Mouse (Mus musculus) limb, embryonic 15.5 days (tissue): ENCODE data around the gene Fam133b. TPM values are rescaled to one million over a fixed set of nuclear protein-coding genes. Genes with fewer than 3 reads are reported as not detected.
A peak's percentile ranks its signal among the peaks of the same experiment; 100 is the strongest.
"Not testable (repeated sequence)": the region's sequence is repeated elsewhere in the genome, so short reads cannot be mapped to it uniquely, and the experiment has no call there.

ENCODE experiments used
- ATAC-seq: fragments of 200-750 bp; cut with Nextera tagmentation; 2 replicates; pipeline ENCODE4 v1.8.0; 2017; ENCODE audit warnings: low read depth, moderate TSS enrichment; ENCODE audit not compliant: insufficient number of reproducible peaks, low FRiP score, low TSS enrichment
- H3K27ac ChIP-seq: fragments of 300-500 bp; sonication (generic); 2 replicates; pipeline ENCODE4 v1.5.1; 2015; ENCODE audit warnings: moderate library complexity, mild to moderate bottlenecking, inconsistent platforms
- H3K27me3 ChIP-seq: fragments of 300-500 bp; sonication (generic); 2 replicates; pipeline ENCODE4 v1.6.1; 2015; ENCODE audit warnings: inconsistent platforms
- H3K36me3 ChIP-seq: fragments of 300-500 bp; sonication (generic); 2 replicates; pipeline ENCODE4 v1.6.1; 2015; ENCODE audit warnings: inconsistent platforms
- H3K4me1 ChIP-seq: fragments of 300-500 bp; sonication (generic); 2 replicates; pipeline ENCODE4 v1.6.1; 2015; ENCODE audit warnings: inconsistent platforms
- H3K4me2 ChIP-seq: fragments of 300-500 bp; sonication (generic); 2 replicates; pipeline ENCODE4 v1.6.1; 2015; ENCODE audit warnings: mild to moderate bottlenecking, inconsistent platforms
- H3K4me3 ChIP-seq: fragments of 300-500 bp; sonication (generic); 2 replicates; pipeline ENCODE4 v1.5.1; 2015; ENCODE audit warnings: mild to moderate bottlenecking, inconsistent platforms
- H3K9ac ChIP-seq: fragments of 300-500 bp; sonication (generic); 2 replicates; pipeline ENCODE4 v1.6.1; 2015; ENCODE audit warnings: inconsistent platforms
- H3K9me3 ChIP-seq: fragments of 300-500 bp; sonication (generic); 2 replicates; pipeline ENCODE4 v1.6.1; 2016; ENCODE audit warnings: inconsistent platforms
- WGBS: fragments of 180-500 bp; shearing (Covaris S2); methylation state at CpG from one replicate; pipeline ENCODE4 v1.1.7; 2015; 5-methylcytosine and 5-hydroxymethylcytosine counted together
- polyA plus RNA-seq: library from polyadenylated mRNA; unstranded; fragments of >200 nt; fragmentation: Nextera tagmentation; extraction: Ambion mirVana; gene quantifications from 2 replicates; pipeline ENCODE4 v1.2.1, GENCODE M21; 2015

Gene Fam133b
- polyA plus RNA-seq, 1 experiment from 2014 or later, result 26.4 TPM

DNA sequence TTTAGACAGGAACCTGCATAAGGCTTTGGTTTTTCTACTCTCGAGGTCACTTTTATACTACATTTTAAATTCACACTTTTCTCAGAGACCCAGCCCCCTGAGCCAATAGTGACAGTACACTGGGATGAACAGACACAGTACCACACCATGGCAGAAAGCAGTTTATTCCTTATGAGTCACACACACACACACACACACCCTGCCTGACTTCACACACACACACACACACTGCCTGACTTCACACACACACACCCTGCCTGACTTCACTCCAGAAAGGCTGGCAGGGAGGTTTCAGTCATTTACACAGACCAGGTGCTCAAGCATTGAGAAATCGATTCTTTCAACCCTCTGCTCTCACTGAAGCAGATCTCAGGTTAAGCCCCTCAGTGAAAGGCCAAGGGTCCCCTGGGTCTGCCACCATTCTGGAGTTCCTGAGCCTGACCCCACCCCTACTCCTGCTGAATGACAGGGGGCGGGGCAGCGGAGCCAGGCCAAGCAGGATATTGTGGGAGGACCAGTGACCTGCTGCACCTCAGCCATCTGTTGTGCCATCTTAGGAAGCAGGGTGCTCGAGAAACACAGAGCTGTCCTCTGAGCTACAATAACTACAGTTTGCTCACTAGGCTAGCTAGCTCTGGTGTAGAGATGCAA lies 16.5 kb upstream of the Fam133b start:
- 51% methylated on average over 5 of the region's 5 CpGs for WGBS
- no peaks in the 10 kb centered on the region for H3K27me3 ChIP-seq
- no peak for ATAC-seq
- no peak overlapping the region for H3K9ac ChIP-seq
- H3K9me3 ChIP-seq, result no peaks in the 10 kb centered on the region
- H3K4me1 ChIP-seq, result no peaks in the 10 kb centered on the region
- H3K4me3 ChIP-seq, result no peak overlapping the region
- H3K27ac ChIP-seq, result no peak overlapping the region
- H3K36me3 ChIP-seq, result no peaks in the 10 kb centered on the region
- no peak overlapping the region for H3K4me2 ChIP-seq

DNA sequence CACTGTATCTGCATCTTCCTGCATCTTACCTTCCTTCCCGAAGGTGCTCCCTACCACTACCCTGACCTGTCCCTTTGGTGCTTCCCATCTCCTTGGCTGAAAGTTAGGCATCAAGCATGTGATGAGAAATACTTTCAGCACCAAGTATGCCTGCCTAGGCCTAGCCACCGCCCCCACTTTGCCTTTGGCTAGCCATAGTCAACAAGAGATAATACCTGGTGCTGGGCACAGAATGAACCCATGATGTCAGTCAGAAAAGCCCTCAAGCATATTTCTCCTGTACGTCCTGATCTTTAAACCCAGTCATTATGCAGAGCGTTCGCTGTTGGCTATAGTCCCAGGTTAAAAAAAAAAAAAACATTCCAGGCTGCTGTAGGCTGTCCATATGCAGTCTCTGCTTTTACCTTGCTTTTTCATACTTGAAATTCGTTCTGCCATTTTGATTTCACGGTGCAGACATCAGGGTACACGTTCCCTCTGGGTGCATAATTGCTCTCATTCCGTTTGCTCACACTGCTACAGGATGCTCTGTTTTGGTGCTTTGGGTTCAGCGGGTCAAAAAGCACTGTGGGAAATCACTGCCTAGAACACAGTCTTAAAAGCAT lies 13.9 kb upstream of the Fam133b start:
- ATAC-seq, result no peak
- H3K4me2 ChIP-seq, result no peak overlapping the region
- no peaks in the 10 kb centered on the region for H3K4me1 ChIP-seq
- 57% methylated on average over 10 of the region's 10 CpGs for WGBS
- H3K9me3 ChIP-seq, result no peaks in the 10 kb centered on the region
- no peak overlapping the region for H3K9ac ChIP-seq
- no peak overlapping the region for H3K4me3 ChIP-seq
- H3K27me3 ChIP-seq, result no peaks in the 10 kb centered on the region
- no peaks in the 10 kb centered on the region for H3K36me3 ChIP-seq
- no peak overlapping the region for H3K27ac ChIP-seq

DNA sequence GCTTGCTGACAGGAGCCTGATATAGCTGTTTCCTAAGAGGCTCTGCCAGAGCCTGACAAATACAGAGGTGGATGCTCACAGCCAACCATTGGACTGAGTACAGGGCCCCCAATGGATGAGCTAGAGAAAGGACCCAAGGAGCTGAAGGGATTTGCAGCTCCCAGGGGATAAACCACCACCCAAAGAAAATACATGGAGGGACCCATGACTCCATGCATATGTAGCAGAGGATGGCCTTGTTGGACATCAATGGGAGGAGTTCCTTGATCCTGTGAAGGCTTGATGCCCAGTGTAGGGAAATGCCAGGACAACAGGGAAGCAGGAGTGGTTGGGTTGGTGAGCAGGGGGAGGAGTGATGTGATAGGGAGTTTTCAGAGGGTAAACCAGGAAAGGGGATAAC lies 11.6 kb upstream of the Fam133b start:
- not testable (repeated sequence) for H3K4me1 ChIP-seq, H3K4me2 ChIP-seq, H3K9me3 ChIP-seq, H3K27ac ChIP-seq, H3K36me3 ChIP-seq, H3K27me3 ChIP-seq, H3K4me3 ChIP-seq, H3K9ac ChIP-seq, ATAC-seq

DNA sequence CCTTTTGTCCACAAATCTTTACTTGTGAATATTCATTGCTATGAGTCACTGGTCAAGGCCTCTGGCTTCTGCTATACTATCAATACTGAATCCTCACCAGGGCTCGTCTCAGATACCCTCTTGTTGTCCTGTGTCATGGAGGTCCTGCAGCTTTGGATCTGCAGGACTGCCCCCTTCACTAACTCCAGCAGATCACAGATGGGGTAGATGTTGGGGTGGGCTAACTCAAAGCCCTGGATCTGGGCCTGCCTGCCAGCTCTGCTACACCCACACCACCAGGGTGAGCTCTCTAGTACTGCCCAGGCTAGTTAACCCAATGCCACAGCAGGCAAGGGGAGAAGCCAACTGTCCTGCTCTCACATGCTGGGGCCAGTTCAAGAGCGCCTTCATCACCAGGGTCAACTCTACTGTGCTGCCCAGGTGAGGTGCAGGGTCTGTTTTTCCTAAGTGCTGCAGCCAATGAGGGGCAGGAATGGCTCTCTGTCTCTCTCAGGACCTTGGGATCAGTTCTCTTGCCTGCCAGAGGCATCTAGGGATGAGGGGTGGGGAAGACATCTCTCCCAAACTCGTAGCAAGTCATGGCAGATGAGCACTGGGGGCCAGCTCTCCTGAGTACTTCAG lies 6.9 kb upstream of the Fam133b start:
- Histone ChIP-seq H3K27me3 (no peaks in the 10 kb centered on the region), H3K4me2 (no peak overlapping the region), H3K36me3 (no peaks in the 10 kb centered on the region), H3K27ac (no peak overlapping the region), H3K9ac (no peak overlapping the region), H3K9me3 (no peaks in the 10 kb centered on the region), H3K4me1 (no peaks in the 10 kb centered on the region), H3K4me3 (no peak overlapping the region)
- 78% methylated on average over 3 of the region's 3 CpGs for WGBS
- ATAC-seq, result no peak

DNA sequence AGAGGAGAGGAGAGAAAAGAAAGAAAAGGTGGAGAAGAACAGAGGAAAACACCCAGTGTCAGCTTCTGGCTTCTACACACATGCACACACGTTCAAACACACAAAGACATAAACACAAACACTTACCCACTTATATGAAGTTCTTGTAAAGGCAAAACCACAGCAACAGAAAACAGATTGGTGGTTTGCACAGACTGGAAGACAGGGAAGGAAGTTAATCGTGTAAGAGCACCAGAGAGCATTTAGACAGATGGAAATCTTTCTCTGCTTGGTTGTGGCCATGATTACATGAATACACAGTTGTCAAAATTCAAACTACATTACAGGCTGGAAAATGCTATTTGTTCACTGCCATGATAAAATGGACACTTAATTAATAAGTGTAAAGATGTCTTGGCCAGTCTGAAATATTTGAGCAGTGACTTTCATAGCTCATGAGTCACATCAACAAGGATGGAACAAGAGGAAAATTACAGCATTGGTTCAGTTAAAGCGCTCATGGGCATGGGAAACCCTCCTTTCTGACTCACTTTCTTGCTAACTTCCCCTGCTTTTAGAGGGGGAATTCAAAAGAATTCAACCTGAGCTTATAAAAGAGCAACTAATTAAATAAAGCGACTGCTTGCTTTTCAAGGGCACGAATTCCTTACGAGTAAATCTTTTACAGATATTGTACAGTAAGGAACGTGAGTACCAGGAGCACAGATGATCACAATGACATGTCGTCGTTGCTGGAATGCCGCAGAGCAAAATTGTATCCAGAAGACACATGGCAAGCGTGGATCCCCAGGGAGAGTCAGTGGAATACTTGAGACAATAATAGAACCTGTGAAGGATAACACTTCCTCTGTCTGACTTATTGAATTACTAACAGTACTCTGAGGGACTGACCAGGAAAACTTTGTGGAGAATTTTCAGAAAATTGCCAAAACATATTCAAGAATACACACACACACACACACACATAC lies 4.8 kb upstream of the Fam133b start:
- ATAC-seq, result no peak
- no peak overlapping the region for H3K9ac ChIP-seq

DNA sequence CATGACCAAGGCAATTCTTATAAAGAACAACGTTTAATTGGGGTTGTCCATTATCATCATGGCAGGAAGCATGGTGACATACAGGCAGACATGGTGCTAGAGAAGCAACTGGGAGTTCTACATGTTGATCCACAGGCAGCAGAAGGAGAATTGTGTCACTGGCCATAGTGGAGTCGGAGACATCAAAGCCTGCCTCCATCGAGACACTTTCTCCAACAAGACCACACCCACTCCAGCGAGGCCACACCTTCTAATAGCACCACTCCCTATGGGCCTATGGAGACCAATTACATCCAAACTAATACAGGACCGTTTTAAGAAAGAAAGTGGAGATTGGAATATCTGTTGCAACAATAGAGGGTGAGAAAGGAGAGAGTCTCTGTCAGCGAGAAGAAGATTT lies 1.8 kb upstream of the Fam133b start:
- Histone ChIP-seq H3K4me2 (no peak overlapping the region), H3K27ac (no peak overlapping the region), H3K4me3 (no peak overlapping the region), H3K36me3 (no peaks in the 10 kb centered on the region), H3K27me3 (no peaks in the 10 kb centered on the region), H3K4me1 (peaks cover 10% of the 10 kb centered on the region), H3K9ac (no peak overlapping the region), H3K9me3 (no peaks in the 10 kb centered on the region)
- WGBS, result 78% methylated on average over 6 of the region's 6 CpGs
- ATAC-seq, result no peak

More for the DNA sequence above, 4.8 kb upstream of the Fam133b start:
- no peaks in the 10 kb centered on the region for H3K36me3 ChIP-seq
- no peaks in the 10 kb centered on the region for H3K4me1 ChIP-seq
- no peaks in the 10 kb centered on the region for H3K27me3 ChIP-seq
- H3K27ac ChIP-seq, result no peak overlapping the region
- no peak overlapping the region for H3K4me2 ChIP-seq
- no peak overlapping the region for H3K4me3 ChIP-seq
- no peaks in the 10 kb centered on the region for H3K9me3 ChIP-seq
- WGBS, result 45% methylated on average over 11 of the region's 11 CpGs

DNA sequence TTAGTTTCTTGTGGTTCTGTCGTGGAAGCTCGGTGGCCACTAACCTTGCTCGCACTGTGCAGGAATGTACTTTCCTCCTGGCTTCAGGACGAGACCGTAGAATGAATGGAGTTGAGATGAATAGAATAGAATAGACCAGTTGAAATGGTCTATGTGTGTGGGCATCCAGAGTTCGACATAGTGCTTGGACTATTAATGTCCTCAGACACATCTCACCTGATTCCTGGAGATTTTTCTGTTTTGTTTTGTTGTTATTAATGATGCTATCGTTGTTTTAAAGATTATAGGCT lies 792 bp downstream of the Fam133b start:
- H3K4me2 ChIP-seq, result peak overlapping the region; percentile 60
- H3K36me3 ChIP-seq, result no peaks in the 10 kb centered on the region
- peak overlapping the region; percentile 91 for H3K4me3 ChIP-seq
- H3K4me1 ChIP-seq, result peaks cover 10% of the 10 kb centered on the region
- H3K27me3 ChIP-seq, result no peaks in the 10 kb centered on the region
- H3K27ac ChIP-seq, result 0 out of 2 replicates have a peak overlapping the region, but pooled peaks have one; percentile 91
- no peak for ATAC-seq
- 7% methylated on average over 7 of the region's 7 CpGs for WGBS
- peak overlapping the region; percentile 97 for H3K9ac ChIP-seq
- no peaks in the 10 kb centered on the region for H3K9me3 ChIP-seq

DNA sequence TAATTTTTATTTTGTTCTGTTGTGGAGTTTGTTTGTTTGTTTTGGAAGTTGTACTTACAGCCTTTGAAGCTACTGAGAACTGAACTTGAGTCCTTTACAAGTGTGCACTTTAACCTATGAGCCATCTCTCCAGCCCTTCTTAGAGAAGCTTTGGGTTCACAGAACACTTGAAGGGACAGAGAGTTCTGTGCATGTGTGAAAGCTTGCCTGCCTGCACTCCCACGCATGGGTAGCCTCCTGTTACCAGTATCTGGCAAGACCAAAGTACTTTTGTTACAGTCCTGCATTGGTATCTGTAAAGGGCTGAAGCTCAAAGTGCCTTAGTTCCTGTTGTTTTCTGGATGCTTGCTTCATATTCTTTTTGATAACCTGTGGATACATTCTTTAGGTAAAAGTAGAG lies 2.6 kb downstream of the Fam133b start:
- H3K4me3 ChIP-seq, result no peak overlapping the region
- H3K36me3 ChIP-seq, result no peaks in the 10 kb centered on the region
- no peak for ATAC-seq
- 92% methylated on average over 1 of the region's 1 CpGs for WGBS
- no peak overlapping the region for H3K27ac ChIP-seq
- H3K9me3 ChIP-seq, result no peaks in the 10 kb centered on the region
- peaks cover 10% of the 10 kb centered on the region for H3K4me1 ChIP-seq
- no peak overlapping the region for H3K4me2 ChIP-seq
- H3K27me3 ChIP-seq, result no peaks in the 10 kb centered on the region
- H3K9ac ChIP-seq, result no peak overlapping the region

DNA sequence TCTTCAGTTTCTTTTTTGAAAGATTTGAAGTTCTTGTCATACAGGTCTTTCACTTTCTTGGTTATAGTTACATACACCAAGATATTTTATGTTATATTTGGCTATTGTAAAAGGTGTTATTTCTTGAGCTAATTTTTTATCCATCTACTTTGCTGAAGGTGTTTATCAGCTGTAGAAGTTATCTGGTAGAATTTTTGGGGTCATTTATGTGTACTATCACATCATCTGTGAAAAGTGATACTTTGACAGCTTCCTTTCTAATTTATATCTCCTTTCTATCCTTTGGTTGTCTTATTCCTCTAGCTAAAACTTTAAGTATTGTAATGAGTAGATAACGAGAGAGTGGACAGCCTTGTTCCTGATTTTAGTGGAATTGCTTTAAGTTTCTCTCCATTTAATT lies 7.8 kb downstream of the Fam133b start:
- no peak overlapping the region for H3K4me3 ChIP-seq
- H3K27me3 ChIP-seq, result no peaks in the 10 kb centered on the region
- no peak for ATAC-seq
- WGBS, result 88% methylated on average over 1 of the region's 1 CpGs
- no peak overlapping the region for H3K9ac ChIP-seq
- H3K9me3 ChIP-seq, result no peaks in the 10 kb centered on the region
- H3K27ac ChIP-seq, result no peak overlapping the region
- no peaks in the 10 kb centered on the region for H3K4me1 ChIP-seq
- peaks cover 19% of the 10 kb centered on the region for H3K36me3 ChIP-seq
- no peak overlapping the region for H3K4me2 ChIP-seq

DNA sequence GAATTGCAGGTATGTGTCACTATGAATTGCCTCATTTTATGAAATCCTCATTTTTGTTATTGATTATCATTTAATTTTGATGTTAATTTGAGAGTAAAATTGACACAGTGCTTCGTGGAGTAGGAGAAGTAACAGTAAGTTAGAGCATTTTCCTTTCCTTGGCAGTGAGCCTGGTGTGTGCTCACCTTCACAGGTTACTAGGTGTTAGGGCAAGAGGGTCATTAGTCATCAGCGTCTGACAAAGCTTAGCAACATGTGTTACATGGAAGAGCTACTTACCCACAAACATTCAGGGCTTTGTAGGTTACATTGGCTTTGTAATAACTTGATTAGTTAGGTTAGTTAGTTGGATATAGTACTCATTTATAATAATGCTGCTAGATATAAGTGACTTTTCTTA lies 10.6 kb downstream of the Fam133b start:
- ATAC-seq, result no peak
- H3K9ac ChIP-seq, result no peak overlapping the region
- H3K27ac ChIP-seq, result no peak overlapping the region
- H3K9me3 ChIP-seq, result no peaks in the 10 kb centered on the region
- no peak overlapping the region for H3K4me3 ChIP-seq
- no peak overlapping the region for H3K4me2 ChIP-seq
- H3K36me3 ChIP-seq, result peaks cover 36% of the 10 kb centered on the region
- H3K27me3 ChIP-seq, result no peaks in the 10 kb centered on the region
- 74% methylated on average over 2 of the region's 2 CpGs for WGBS
- H3K4me1 ChIP-seq, result no peaks in the 10 kb centered on the region

DNA sequence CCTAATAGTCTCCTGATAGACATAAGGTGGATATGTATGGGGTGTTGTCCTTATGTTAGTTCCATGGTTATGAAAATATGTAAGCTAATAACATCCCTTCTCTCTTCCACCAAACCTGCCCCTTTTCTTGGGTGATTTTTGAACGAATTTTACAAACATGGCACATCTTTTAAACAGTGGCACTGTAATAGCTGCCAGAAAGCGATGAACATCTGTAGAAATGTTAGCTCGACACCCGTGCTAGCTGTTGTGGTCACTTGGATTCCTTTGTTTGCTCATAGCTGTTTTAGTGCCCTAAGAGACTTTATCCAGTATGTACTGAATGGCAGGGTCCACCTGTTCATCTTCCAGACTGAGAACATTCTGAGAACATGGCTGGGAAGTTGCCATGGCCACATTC lies 27.6 kb downstream of the Fam133b start, which contains the start of gene 1700109H08Rik:
1700109H08Rik (plus strand) TSS at position 301 of the 400 bp plus-strand sequence.
- Histone ChIP-seq H3K36me3 (peaks cover 90% of the 10 kb centered on the region), H3K27me3 (no peaks in the 10 kb centered on the region), H3K4me3 (no peak within 1 kb of the TSS), H3K9me3 (no peaks in the 10 kb centered on the region), H3K9ac (no peak within 1 kb of the TSS), H3K4me2 (no peak within 1 kb of the TSS), H3K27ac (no peak within 1 kb of the TSS), H3K4me1 (no peaks in the 10 kb centered on the region)
- no peak for ATAC-seq
- 97% methylated on average over 4 of the region's 4 CpGs for WGBS

DNA sequence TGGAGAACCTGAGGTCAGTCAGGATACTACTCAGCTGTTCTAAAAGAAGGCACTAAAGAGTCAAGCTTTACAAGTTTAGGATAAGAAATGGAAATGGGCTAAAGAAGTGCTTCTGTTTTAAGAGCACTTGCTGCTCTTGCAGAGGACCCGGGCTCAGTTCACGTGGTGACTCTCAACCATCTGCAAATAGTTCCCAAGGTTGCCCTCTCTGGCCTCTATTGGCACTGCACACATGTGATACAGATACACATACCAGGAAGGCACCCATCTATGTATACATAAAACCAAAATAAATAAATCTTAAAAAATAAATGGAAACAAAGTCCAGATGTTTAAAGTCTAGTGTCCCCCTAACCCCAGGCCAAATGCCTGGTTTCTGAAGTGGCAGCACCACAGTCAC lies 31.2 kb downstream of the Fam133b start:
- no peaks in the 10 kb centered on the region for H3K27me3 ChIP-seq
- no peaks in the 10 kb centered on the region for H3K9me3 ChIP-seq
- H3K36me3 ChIP-seq, result peaks cover 93% of the 10 kb centered on the region
- ATAC-seq, result no peak
- WGBS, result 91% methylated on average over 2 of the region's 2 CpGs
- H3K4me2 ChIP-seq, result no peak overlapping the region
- no peak overlapping the region for H3K27ac ChIP-seq
- H3K9ac ChIP-seq, result no peak overlapping the region
- no peak overlapping the region for H3K4me3 ChIP-seq
- no peaks in the 10 kb centered on the region for H3K4me1 ChIP-seq
